Mouse (Mus musculus) midbrain, embryonic 16.5 days (tissue): ENCODE results near the gene Gm4763. TPM values are rescaled to one million over a fixed set of nuclear protein-coding genes. Genes with fewer than 3 reads are reported as not detected.
"Not testable (repeated sequence)": the region's sequence is repeated elsewhere in the genome, so short reads cannot be mapped to it uniquely, and the experiment has no call there.

Experiments
- ATAC-seq: fragments of 200-750 bp; cut with Nextera tagmentation; 2 replicates; pipeline ENCODE4 v1.8.0; 2017; ENCODE audit warnings: moderate TSS enrichment
- H3K27ac ChIP-seq: fragments of 300-500 bp; sonication (generic); 2 replicates; pipeline ENCODE4 v1.5.1; 2014; ENCODE audit warnings: mild to moderate bottlenecking, low read length, mixed read lengths
- H3K27me3 ChIP-seq: fragments of 300-500 bp; sonication (generic); 2 replicates; pipeline ENCODE4 v1.6.1; 2014; ENCODE audit warnings: low read depth, low read length, mixed read lengths; ENCODE audit not compliant: control insufficient read depth, insufficient read depth
- H3K36me3 ChIP-seq: fragments of 300-500 bp; sonication (generic); 2 replicates; pipeline ENCODE4 v1.6.1; 2014; ENCODE audit warnings: mild to moderate bottlenecking, low read length, moderate library complexity, mixed read lengths; ENCODE audit not compliant: control insufficient read depth, insufficient read depth
- H3K4me1 ChIP-seq: fragments of 300-500 bp; sonication (generic); 2 replicates; pipeline ENCODE4 v1.6.1; 2014; ENCODE audit warnings: mild to moderate bottlenecking, low read length, mixed read lengths; ENCODE audit not compliant: control insufficient read depth, insufficient read depth
- H3K4me2 ChIP-seq: fragments of 300-500 bp; sonication (generic); 2 replicates; pipeline ENCODE4 v1.6.1; 2014; ENCODE audit warnings: mild to moderate bottlenecking, low read length, mixed read lengths
- H3K4me3 ChIP-seq: fragments of 300-500 bp; sonication (generic); 2 replicates; pipeline ENCODE4 v1.5.1; 2014; ENCODE audit warnings: low read depth, mild to moderate bottlenecking, low read length, moderate library complexity, mixed read lengths
- H3K9ac ChIP-seq: fragments of 300-500 bp; sonication (generic); 2 replicates; pipeline ENCODE4 v1.6.1; 2014; ENCODE audit warnings: low read depth, low read length, mixed read lengths
- H3K9me3 ChIP-seq: fragments of 300-500 bp; sonication (generic); replicated peaks from 2 replicates; pipeline ENCODE4 v1.6.1; 2014; ENCODE audit warnings: mild to moderate bottlenecking, low read length, mixed read lengths; ENCODE audit not compliant: control insufficient read depth, poor library complexity, severe bottlenecking
- WGBS: fragments of 180-500 bp; shearing (Covaris S2); extraction: QIAGEN DNeasy Blood & Tissue Kit; methylation state at CpG from one replicate; pipeline ENCODE4 v1.1.7; 2014; 5-methylcytosine and 5-hydroxymethylcytosine counted together
- polyA plus RNA-seq: library from polyadenylated mRNA; unstranded; fragments of >200 nt; fragmentation: Nextera tagmentation; extraction: Ambion mirVana; gene quantifications from 2 replicates; pipeline ENCODE4 v1.2.1, GENCODE M21; 2015

The Gm4763 gene
- polyA plus RNA-seq, 1 experiment from 2014 or later = not detected

DNA sequence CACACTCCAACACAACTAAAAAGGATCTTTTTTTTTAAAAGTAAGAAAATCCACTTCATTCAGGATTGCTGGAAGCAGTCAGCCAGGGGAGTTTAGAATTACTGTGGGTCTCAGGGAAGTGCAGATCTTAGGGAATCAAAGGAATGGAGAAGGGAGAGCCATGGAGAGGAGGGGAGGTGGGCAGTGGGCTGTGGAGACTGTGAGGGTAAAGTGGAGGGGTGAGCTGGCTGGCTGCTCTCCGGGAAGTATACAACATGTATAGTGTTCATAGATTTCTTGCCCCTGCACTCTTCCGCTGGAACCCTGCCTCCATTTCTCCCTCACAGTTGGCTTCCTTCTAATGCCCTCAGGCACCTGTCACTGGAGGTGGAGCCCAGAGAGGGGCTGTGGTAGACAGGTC, 24.9 kb upstream of the Gm4763 start:
- Histone ChIP-seq H3K27me3 (no peaks in the 10 kb centered on the region), H3K27ac (no peak overlapping the region), H3K9ac (no peak overlapping the region), H3K4me3 (no peak overlapping the region), H3K4me1 (no peaks in the 10 kb centered on the region), H3K4me2 (no peak overlapping the region), H3K36me3 (no peaks in the 10 kb centered on the region), H3K9me3 (no peaks in the 10 kb centered on the region)
- WGBS = 80% methylated on average over 2 of the region's 2 CpGs
- ATAC-seq = no peak

DNA sequence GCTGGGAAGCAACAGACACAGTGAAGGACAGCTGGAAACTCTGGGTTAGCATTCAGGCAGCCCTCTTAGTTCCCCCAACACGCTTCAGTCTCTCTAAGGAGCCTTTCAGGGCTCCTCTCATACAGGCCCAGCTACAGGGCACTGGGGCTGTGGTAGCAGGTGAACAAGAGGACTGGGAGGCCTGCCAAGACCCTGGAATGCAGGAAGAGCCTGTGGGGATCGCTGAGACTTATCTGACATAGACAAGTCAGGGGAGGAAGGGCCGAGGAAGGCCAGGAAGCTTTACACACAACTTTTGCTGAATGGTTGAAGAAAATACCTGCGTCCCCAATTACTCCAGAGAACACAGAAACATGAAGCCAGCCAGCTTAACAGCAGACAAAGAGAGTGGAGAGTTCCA, 24.0 kb upstream of the Gm4763 start:
- Histone ChIP-seq H3K4me1 (no peaks in the 10 kb centered on the region), H3K27me3 (no peaks in the 10 kb centered on the region), H3K9me3 (no peaks in the 10 kb centered on the region), H3K36me3 (no peaks in the 10 kb centered on the region), H3K4me3 (no peak overlapping the region), H3K27ac (no peak overlapping the region), H3K4me2 (no peak overlapping the region), H3K9ac (no peak overlapping the region)
- no peak for ATAC-seq
- 41% methylated on average over 4 of the region's 4 CpGs for WGBS

- H3K27ac ChIP-seq = no peak overlapping the region
- no peaks in the 10 kb centered on the region for H3K9me3 ChIP-seq
- no peaks in the 10 kb centered on the region for H3K27me3 ChIP-seq
- peak overlapping the region; percentile 56; the same call in 1 of the 2 replicates for H3K9ac ChIP-seq
- peaks cover 2% of the 10 kb centered on the region; the same call in 1 of the 2 replicates for H3K4me1 ChIP-seq
- WGBS = 15% methylated on average over 17 of the region's 17 CpGs
- H3K36me3 ChIP-seq = no peaks in the 10 kb centered on the region
- H3K4me3 ChIP-seq = peak overlapping the region; percentile 31
- peak overlapping the region; percentile 54 for H3K4me2 ChIP-seq
- peak; percentile 78 for ATAC-seq
Observed at GRCm38 (mm10) chr7:24735970-24736670, 9.4 kb upstream of the Gm4763 start.

DNA sequence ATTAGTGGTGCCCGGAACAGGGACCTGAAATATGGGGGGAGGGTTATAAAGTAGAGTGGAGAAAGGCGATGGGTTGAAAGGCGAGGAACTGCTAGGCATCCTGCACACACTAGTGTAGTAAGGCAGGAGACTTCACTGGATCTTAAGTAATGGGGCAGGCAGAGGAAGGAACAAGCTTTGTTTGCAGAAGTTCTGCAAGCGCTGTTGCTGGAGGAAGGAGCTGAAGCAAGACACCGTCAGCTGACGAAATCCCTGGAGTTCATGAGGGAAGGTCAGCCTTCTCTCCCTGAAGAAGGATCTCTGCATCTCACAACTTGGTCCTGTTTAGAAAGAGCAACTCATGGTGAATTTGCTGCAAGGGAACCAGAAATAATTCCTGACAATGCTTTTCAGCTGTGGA, 11.7 kb downstream of the Gm4763 start:
- Histone ChIP-seq H3K4me2 (no peak overlapping the region), H3K9ac (no peak overlapping the region), H3K4me1 (no peaks in the 10 kb centered on the region), H3K36me3 (no peaks in the 10 kb centered on the region), H3K27me3 (no peaks in the 10 kb centered on the region), H3K9me3 (no peaks in the 10 kb centered on the region), H3K4me3 (no peak overlapping the region), H3K27ac (no peak overlapping the region)
- 81% methylated on average over 6 of the region's 6 CpGs for WGBS
- ATAC-seq = no peak

DNA sequence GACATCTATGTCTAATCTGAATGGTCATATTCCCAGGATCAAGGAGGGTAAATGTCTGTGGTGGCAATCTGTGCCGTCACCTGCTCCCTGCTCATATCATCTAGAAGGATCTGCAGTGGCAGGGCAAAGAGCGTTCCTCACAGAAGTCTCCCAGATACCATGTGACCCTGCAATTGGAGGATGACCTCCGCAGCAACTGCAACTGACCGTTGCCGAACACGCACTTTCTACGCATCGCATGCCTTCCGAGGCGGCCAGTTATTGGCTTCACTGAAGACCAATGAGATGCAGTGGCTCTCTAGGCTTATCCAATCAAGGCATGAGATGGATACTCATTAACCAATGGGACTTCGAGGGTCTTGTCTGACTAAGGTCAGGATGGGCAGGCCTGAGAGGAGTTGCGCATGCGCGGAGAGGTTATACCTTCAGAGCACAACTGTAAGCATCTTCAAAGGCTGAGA, 17.8 kb downstream of the Gm4763 start, which contains the start of gene BC049730:
BC049730 (plus strand) TSS at position 411 of the 461 bp plus-strand sequence.
- H3K27me3 ChIP-seq = no peaks in the 10 kb centered on the region
- H3K36me3 ChIP-seq = no peaks in the 10 kb centered on the region
- no peak within 1 kb of the TSS for H3K9ac ChIP-seq
- H3K27ac ChIP-seq = no peak within 1 kb of the TSS
- WGBS = 90% methylated on average over 14 of the region's 14 CpGs
- no peaks in the 10 kb centered on the region for H3K9me3 ChIP-seq
- no peak for ATAC-seq
- H3K4me2 ChIP-seq = no peak within 1 kb of the TSS
- no peaks in the 10 kb centered on the region for H3K4me1 ChIP-seq
- no peak within 1 kb of the TSS for H3K4me3 ChIP-seq

DNA sequence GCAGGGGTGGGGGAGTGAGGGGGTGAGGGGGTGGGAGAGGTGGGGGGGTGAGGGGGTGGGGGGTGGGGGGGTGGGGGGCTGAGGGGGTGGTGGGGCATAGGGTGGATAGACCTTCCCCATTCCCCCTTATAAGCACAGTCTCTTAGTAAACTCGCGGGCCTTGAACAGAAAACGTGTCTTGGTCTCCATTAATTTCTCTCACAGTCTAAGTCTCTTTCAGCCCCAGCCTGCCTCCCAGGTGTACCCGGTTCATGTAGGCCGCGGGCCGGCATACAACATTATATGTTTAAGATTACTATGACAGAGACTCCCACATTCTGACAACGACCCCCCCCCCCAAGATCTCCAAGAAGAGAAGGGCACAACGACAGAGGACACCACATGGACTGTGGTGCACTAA, 23.9 kb downstream of the Gm4763 start:
- H3K27ac ChIP-seq, H3K4me1 ChIP-seq, H3K27me3 ChIP-seq, H3K36me3 ChIP-seq, H3K9ac ChIP-seq, H3K9me3 ChIP-seq, ATAC-seq, H3K4me3 ChIP-seq, H3K4me2 ChIP-seq: not testable (repeated sequence)
- WGBS = 88% methylated on average over 9 of the region's 9 CpGs

- WGBS = 95% methylated on average over 4 of the region's 4 CpGs
- not testable (repeated sequence) for H3K36me3 ChIP-seq, H3K27ac ChIP-seq, H3K4me2 ChIP-seq, H3K9ac ChIP-seq, H3K4me1 ChIP-seq, H3K9me3 ChIP-seq, H3K27me3 ChIP-seq, H3K4me3 ChIP-seq, ATAC-seq
Observed at GRCm38 (mm10) chr7:24697891-24698290, 28.8 kb downstream of the Gm4763 start.

DNA sequence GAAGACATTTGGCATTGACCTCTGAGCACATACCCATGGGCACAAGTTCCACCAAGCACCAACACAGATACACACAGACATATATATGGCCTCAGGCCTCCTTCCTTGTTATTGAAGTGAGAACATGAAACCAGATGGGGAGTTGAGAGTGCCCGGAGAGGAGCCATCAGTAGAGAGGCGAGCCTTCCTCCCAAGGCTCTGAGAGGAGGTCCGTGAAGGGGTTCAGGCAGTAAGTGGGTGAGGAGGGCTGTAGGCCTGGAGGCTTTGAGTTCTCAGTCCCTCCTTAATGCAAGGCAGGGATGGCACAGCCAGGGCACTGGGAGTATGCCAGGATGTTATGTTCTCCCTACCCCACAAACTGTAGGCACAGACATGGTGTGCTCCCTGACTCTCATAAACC, 34.0 kb downstream of the Gm4763 start:
- not testable (repeated sequence) for H3K9ac ChIP-seq, H3K27ac ChIP-seq, H3K9me3 ChIP-seq, ATAC-seq, H3K27me3 ChIP-seq, H3K36me3 ChIP-seq, H3K4me1 ChIP-seq, H3K4me2 ChIP-seq, H3K4me3 ChIP-seq
- WGBS = 88% methylated on average over 2 of the region's 3 CpGs

DNA sequence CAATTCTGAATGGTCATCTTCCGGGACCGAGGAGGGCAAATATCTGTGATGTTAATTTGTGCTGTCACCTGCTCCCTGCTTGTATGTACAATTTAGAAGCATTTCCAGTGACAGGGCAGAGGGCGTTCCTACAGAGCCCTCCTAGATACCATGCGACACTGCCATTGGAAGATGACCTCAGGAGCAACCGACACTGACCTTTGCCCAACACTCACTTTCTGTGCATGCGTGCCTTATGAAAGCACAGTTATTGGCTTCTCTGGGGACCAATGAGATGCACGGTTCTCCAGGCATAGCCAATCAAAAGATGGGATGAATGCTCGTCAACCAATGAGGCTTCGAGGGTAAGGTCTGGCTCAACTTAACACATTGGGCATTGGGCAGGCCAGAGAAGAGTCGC, 39.2 kb downstream of the Gm4763 start:
- 90% methylated on average over 10 of the region's 10 CpGs for WGBS

More for the DNA sequence above, 39.2 kb downstream of the Gm4763 start:
- H3K36me3 ChIP-seq, H3K4me1 ChIP-seq, H3K9ac ChIP-seq, H3K4me2 ChIP-seq, H3K27ac ChIP-seq, H3K27me3 ChIP-seq, H3K9me3 ChIP-seq, H3K4me3 ChIP-seq, ATAC-seq: not testable (repeated sequence)
